Mouse (Mus musculus) MEL (cell line): ENCODE results near the gene Atxn7l3. TPM values are rescaled to one million over a fixed set of nuclear protein-coding genes. Genes with fewer than 3 reads are reported as not detected.

ENCODE experiments used
- DNase-seq: peaks from one replicate; pipeline ENCODE4 v3.0.0; 2011; ENCODE audit warnings: low read depth, low spot score
- H3K27ac ChIP-seq: 2 replicates; pipeline ENCODE4 v1.5.1; 2012; ENCODE audit warnings: low read depth, mild to moderate bottlenecking, control low read depth, low read length, moderate library complexity; ENCODE audit not compliant: control insufficient read depth
- H3K27me3 ChIP-seq, 2 experiments: fragments of 150-350 bp in 1 of 2; sonication (generic) in 1 of 2; 2 replicates each; pipeline ENCODE4 v1.6.1; 2012; ENCODE audit warnings: low read length in 2 of 2, mild to moderate bottlenecking in 2 of 2, improper control_type of control experiment in 1 of 2, moderate library complexity in 1 of 2; ENCODE audit not compliant: insufficient read depth in 2 of 2, control insufficient read depth in 1 of 2
- H3K36me3 ChIP-seq, 2 experiments: 2 replicates each; pipeline ENCODE4 v1.6.1; 2012 to 2014; ENCODE audit warnings: low read length in 2 of 2, improper control_type of control experiment in 1 of 2, inconsistent platforms in 1 of 2, mild to moderate bottlenecking in 1 of 2; ENCODE audit not compliant: insufficient read depth in 2 of 2, control insufficient read depth in 1 of 2
- H3K4me1 ChIP-seq, 2 experiments: fragments of 150-350 bp in 1 of 2; sonication (generic) in 1 of 2; 2 replicates each; pipeline ENCODE4 v1.6.1; 2012; ENCODE audit warnings: low read length in 2 of 2, improper control_type of control experiment in 1 of 2, mild to moderate bottlenecking in 1 of 2; ENCODE audit not compliant: insufficient read depth in 2 of 2, control insufficient read depth in 1 of 2
- H3K4me3 ChIP-seq, 2 experiments: fragments of 150-350 bp in 1 of 2; sonication (generic) in 1 of 2; 2 replicates each; pipeline ENCODE4 v1.5.1; 2012; ENCODE audit warnings: low read depth in 2 of 2, low read length in 2 of 2, mild to moderate bottlenecking in 2 of 2, moderate library complexity in 2 of 2, control low read depth in 1 of 2, improper control_type of control experiment in 1 of 2; ENCODE audit not compliant: control insufficient read depth in 1 of 2, insufficient read depth in 1 of 2
- H3K79me2 ChIP-seq: 2 replicates; pipeline ENCODE4 v1.6.1; 2012; ENCODE audit warnings: mild to moderate bottlenecking, low read length, moderate library complexity; ENCODE audit not compliant: control insufficient read depth, poor library complexity, insufficient read depth
- H3K9ac ChIP-seq: 2 replicates; pipeline ENCODE4 v1.6.1; 2012; ENCODE audit warnings: low read depth, mild to moderate bottlenecking, control low read depth, low read length, moderate library complexity; ENCODE audit not compliant: control insufficient read depth, poor library complexity, severe bottlenecking
- H3K9me3 ChIP-seq: fragments of 150-350 bp; sonication (generic); replicated peaks from 2 replicates; pipeline ENCODE4 v1.6.1; 2012; ENCODE audit warnings: mild to moderate bottlenecking, low read length, improper control_type of control experiment, moderate library complexity; ENCODE audit not compliant: insufficient read depth
- BHLHE40 ChIP-seq: IDR thresholded peaks from 2 replicates; pipeline ENCODE4 v1.6.1; 2012; ENCODE audit warnings: low read depth, mild to moderate bottlenecking, inconsistent platforms, low read length, improper control_type of control experiment, borderline replicate concordance
- CHD1 ChIP-seq: IDR thresholded peaks from 2 replicates; pipeline ENCODE4 v1.6.1; 2012; ENCODE audit warnings: low read depth, mild to moderate bottlenecking, inconsistent platforms, low read length, improper control_type of control experiment
- CHD2 ChIP-seq: IDR thresholded peaks from 2 replicates; pipeline ENCODE4 v1.6.1; 2011; ENCODE audit warnings: low read length, improper control_type of control experiment
- E2F4 ChIP-seq: IDR thresholded peaks from 2 replicates; pipeline ENCODE4 v1.6.1; 2011; ENCODE audit warnings: low read depth, low read length, improper control_type of control experiment, borderline replicate concordance
- EP300 ChIP-seq, 2 experiments: IDR thresholded peaks; 2 replicates each; pipeline ENCODE4 v1.6.1; 2011; ENCODE audit warnings: improper control_type of control experiment in 2 of 2, low read length in 2 of 2, low read depth in 1 of 2, mild to moderate bottlenecking in 1 of 2
- GABPA ChIP-seq: IDR thresholded peaks from 2 replicates; pipeline ENCODE4 v1.6.1; 2012; ENCODE audit warnings: low read depth, mild to moderate bottlenecking, inconsistent platforms, low read length, improper control_type of control experiment, moderate library complexity
- GATA1 ChIP-seq: IDR thresholded peaks from 2 replicates; pipeline ENCODE4 v1.6.1; 2011; ENCODE audit warnings: low read depth, low read length, improper control_type of control experiment
- KAT2A ChIP-seq: conservative IDR thresholded peaks from 2 replicates; pipeline ENCODE4 v1.6.1; 2012; ENCODE audit warnings: low read depth, low read length, improper control_type of control experiment, inconsistent platforms
- MAX ChIP-seq: IDR thresholded peaks from 2 replicates; pipeline ENCODE4 v1.6.1; 2011; ENCODE audit warnings: low read length, improper control_type of control experiment
- MAZ ChIP-seq: IDR thresholded peaks from 2 replicates; pipeline ENCODE4 v1.6.1; 2012; ENCODE audit warnings: low read depth, mild to moderate bottlenecking, inconsistent platforms, low read length, improper control_type of control experiment
- MEF2A ChIP-seq: IDR thresholded peaks from 2 replicates; pipeline ENCODE4 v1.6.1; 2014; ENCODE audit warnings: low read depth, mild to moderate bottlenecking, inconsistent platforms, low read length, improper control_type of control experiment; ENCODE audit not compliant: poor library complexity, insufficient replicate concordance, severe bottlenecking; ENCODE audit errors: extremely low read depth
- MXI1 ChIP-seq: IDR thresholded peaks from 2 replicates; pipeline ENCODE4 v1.6.1; 2011; ENCODE audit warnings: mild to moderate bottlenecking, low read depth, low read length, improper control_type of control experiment
- MYB ChIP-seq: IDR thresholded peaks from 2 replicates; pipeline ENCODE4 v1.6.1; 2011; ENCODE audit warnings: mild to moderate bottlenecking, low read depth, low read length, improper control_type of control experiment
- MYC ChIP-seq: IDR thresholded peaks from 2 replicates; pipeline ENCODE4 v1.6.1; 2011; ENCODE audit warnings: low read depth, mild to moderate bottlenecking, low read length, improper control_type of control experiment, moderate library complexity
- POLR2AphosphoS2 ChIP-seq: IDR thresholded peaks from 2 replicates; pipeline ENCODE4 v1.6.1; 2011; ENCODE audit warnings: low read length, improper control_type of control experiment
- RCOR1 ChIP-seq: IDR thresholded peaks from 2 replicates; pipeline ENCODE4 v1.6.1; 2012; ENCODE audit warnings: low read depth, mild to moderate bottlenecking, inconsistent platforms, low read length, improper control_type of control experiment
- SIN3A ChIP-seq: IDR thresholded peaks from 2 replicates; pipeline ENCODE4 v1.6.1; 2012; ENCODE audit warnings: low read length, improper control_type of control experiment, inconsistent platforms
- TBP ChIP-seq: IDR thresholded peaks from 2 replicates; pipeline ENCODE4 v1.8.0; 2011; ENCODE audit warnings: low read depth, low read length, improper control_type of control experiment
- USF2 ChIP-seq, 2 experiments: IDR thresholded peaks; 2 replicates each; pipeline ENCODE4 v1.6.1; 2011 to 2012; ENCODE audit warnings: improper control_type of control experiment in 2 of 2, low read length in 2 of 2, borderline replicate concordance in 1 of 2, inconsistent platforms in 1 of 2, low read depth in 1 of 2, mild to moderate bottlenecking in 1 of 2; ENCODE audit not compliant: insufficient read depth in 1 of 2
- ZC3H11A ChIP-seq: IDR thresholded peaks from 2 replicates; pipeline ENCODE4 v1.6.1; 2012; ENCODE audit warnings: low read depth, mild to moderate bottlenecking, inconsistent platforms, low read length, improper control_type of control experiment
- ZNF384 ChIP-seq: IDR thresholded peaks from 2 replicates; pipeline ENCODE4 v1.6.1; 2012; ENCODE audit warnings: low read depth, mild to moderate bottlenecking, inconsistent platforms, low read length, improper control_type of control experiment
- polyA plus RNA-seq, 2 experiments: library from polyadenylated mRNA; stranded (reverse) in 1 of 2; unstranded in 1 of 2; fragments of >175 nt in 1 of 2; fragments of >200 nt in 1 of 2; gene quantifications; 2 replicates each; pipeline versions ENCODE4 v1.2.1 to v1.2.4; 2012; ENCODE audit warnings: low replicate concordance in 2 of 2, low read depth in 1 of 2; ENCODE audit not compliant: insufficient read length in 2 of 2, insufficient read depth in 1 of 2, missing spikeins in 1 of 2
- total RNA-seq: library from RNA; depleted of rRNA; stranded (reverse); fragments of 300-350 nt; gene quantifications from 2 replicates; pipeline ENCODE4 v1.2.3, GENCODE M21; 2012

The Atxn7l3 gene
- total and polyA plus RNA-seq, 3 experiments = 39.4 to 53.0 (median 46.7) TPM

DNA sequence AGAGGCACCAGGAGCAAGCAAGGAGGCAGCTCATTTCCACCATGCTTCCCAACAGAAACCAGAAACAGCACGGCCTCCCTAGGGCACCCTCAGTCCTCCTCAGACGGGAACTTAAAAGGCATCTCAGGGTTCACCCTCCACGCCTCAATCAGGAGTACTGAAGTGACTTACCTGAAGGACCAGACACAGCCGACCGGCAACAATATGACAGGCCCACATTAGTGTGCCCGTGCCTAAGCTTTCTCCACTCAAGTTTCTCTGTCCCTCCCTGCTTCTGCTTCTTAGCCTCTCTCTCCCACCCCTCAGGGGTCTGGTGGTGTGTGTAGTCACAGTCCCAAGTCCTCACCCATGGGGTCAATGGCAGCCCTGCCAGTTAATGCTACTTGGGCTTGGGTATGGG, 16.2 kb upstream of the Atxn7l3 start:
- DNase-seq = no peak
- Histone ChIP-seq H3K9ac (no peak overlapping the region), H3K9me3 (no peaks in the 10 kb centered on the region), H3K79me2 (peaks cover 35% of the 10 kb centered on the region), H3K4me1 (peaks cover 4 to 18% of the 10 kb centered on the region in 2 experiments), H3K27ac (no peak overlapping the region), H3K27me3 (no peaks in the 10 kb centered on the region), H3K36me3 (peaks cover 4 to 18% of the 10 kb centered on the region in 2 experiments; a peak in 3 of 4 replicates), H3K4me3 (no peak overlapping the region)
- TF ChIP-seq MAX (no peak), MEF2A (no peak), MYB (no peak), GABPA (no peak), TBP (no peak), MXI1 (no peak), CHD1 (no peak), SIN3A (no peak), POLR2AphosphoS2 (no peak; the same call in 1 of the 2 replicates), ZC3H11A (no peak), E2F4 (no peak), CHD2 (no peak), GATA1 (no peak)

DNA sequence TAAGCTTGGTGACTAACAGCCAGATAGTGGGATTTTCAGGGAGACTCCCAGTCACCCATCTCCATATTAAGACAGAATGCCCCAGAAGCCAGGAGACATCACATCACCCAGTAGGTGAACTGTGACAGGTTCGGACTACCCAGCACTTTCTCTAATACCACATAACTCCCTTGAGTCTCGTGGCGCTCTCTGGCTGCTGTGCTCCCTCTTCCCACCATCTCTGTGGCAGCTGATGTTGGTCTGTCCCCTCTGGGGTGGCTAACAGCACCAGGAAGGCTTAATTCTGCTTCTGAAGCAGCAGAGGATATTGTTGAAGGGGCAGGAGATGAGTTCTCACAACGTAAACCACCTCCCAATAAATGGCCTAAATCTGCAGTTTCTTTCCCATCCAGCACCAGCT, 15.5 kb upstream of the Atxn7l3 start:
- Histone ChIP-seq H3K79me2 (peaks cover 29% of the 10 kb centered on the region), H3K27me3 (no peaks in the 10 kb centered on the region), H3K36me3 (peaks cover 4 to 18% of the 10 kb centered on the region in 2 experiments), H3K9me3 (no peaks in the 10 kb centered on the region), H3K4me1 (peaks cover 4 to 18% of the 10 kb centered on the region in 2 experiments), H3K9ac (no peak overlapping the region), H3K27ac (no peak overlapping the region), H3K4me3 (no peak overlapping the region)
- no peak for TF ChIP-seq SIN3A
- no peak for TF ChIP-seq BHLHE40
- no peak for TF ChIP-seq KAT2A
- no peak for TF ChIP-seq USF2 (IDR thresholded peaks at IDR 0.05; ENCODE audit: borderline replicate concordance in 1 of 2, insufficient read depth in 1 of 2, low read depth in 1 of 2, low read length in 2 of 2)
- no peak for TF ChIP-seq ZNF384
- no peak for TF ChIP-seq RCOR1
- TF ChIP-seq EP300 (IDR thresholded peaks at IDR 0.05; ENCODE audit: low read depth in 1 of 2, low read length in 2 of 2) = no peak
- TF ChIP-seq MYC = no peak
- TF ChIP-seq CHD1 = no peak
- TF ChIP-seq MAZ = no peak
- TF ChIP-seq CHD2 = no peak
- no peak for TF ChIP-seq GATA1
- no peak for DNase-seq
